Mouse (Mus musculus): ENCODE results near the gene Gm6525.
A peak's percentile ranks its signal among the peaks of the same experiment; 100 is the strongest.

The Gm6525 gene

DNA sequence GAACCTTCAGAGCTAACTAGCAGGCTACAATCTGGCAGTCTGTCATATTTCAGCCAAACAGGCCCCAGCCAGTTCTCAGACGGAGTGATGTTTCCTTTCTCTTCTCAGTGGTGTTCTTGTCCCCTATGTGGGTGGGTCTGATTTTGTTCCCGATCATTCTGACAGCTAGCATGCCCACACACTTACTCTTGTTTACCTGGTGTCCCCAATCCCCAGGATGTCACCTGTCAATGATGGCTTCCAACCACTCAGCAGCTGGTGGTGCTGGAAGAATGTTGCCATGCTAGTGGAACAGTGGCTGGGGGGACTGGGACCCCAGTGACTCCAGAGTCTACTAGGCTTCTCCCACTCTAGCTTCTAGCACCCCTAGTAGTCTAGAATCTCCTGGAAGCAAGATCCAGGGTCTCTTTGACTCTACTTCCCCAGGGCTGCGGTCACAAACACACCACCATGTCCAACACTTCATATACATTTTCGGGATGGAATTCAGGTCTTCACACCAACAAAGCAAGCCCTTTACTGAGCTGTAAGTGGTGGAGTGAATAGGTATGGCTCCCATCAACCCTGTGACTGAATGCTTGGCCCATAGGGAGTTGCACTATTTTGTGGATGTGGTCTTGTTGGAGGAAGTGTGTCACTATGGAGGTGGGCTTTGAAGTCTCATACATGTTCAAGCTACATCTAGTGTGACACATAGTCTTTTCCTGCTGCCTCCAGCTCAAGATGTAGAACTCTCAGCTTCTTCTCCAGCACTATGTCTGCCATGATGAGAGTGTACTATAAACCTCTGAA is 16.1 kb upstream of the Gm6525 start:
- Histone ChIP-seq H3K36me3 (ENCODE audit: insufficient read depth, low read length) (peaks cover 35% of the 10 kb centered on the region), H3K4me3 (replicated peaks; ENCODE audit: low read length) (no peak overlapping the region), H3K4me1 (replicated peaks; ENCODE audit: low read depth, low read length) (peaks cover 22% of the 10 kb centered on the region), H3K9me3 (ENCODE audit: low read length) (no peaks in the 10 kb centered on the region), H3K27me3 (ENCODE audit: insufficient read depth, low read length) (no peaks in the 10 kb centered on the region)
- TF ChIP-seq POU5F1 (IDR thresholded peaks at IDR 0.05; ENCODE audit: borderline replicate concordance, low read length) (no peak), CTCF (conservative IDR thresholded peaks at IDR 0.05; ENCODE audit: low read length) (no peak), NANOG (IDR thresholded peaks at IDR 0.05; ENCODE audit: borderline replicate concordance, low read length) (no peak)

DNA sequence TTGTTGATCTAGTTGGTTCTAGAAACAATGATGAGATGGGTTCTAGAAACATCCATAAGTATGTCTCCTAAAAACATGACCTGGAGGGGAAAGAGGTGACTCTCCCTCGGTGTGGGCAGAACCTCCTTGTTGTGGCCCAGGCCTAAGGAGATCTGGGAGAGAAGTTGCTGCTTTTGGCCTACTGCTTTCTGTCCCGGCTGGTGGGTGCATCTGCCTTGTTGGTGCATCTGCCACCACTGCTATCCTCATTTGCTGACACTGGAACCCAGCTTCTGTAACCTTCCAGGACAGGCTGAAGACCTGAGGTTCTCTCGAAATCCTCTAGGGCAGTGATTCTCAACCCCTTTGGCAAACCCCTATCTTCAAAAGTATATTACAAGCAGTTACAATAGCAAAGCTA is 8.5 kb upstream of the Gm6525 start:
- Histone ChIP-seq H3K9me3 (ENCODE audit: low read length) (no peaks in the 10 kb centered on the region), H3K4me3 (replicated peaks; ENCODE audit: low read length) (no peak overlapping the region), H3K36me3 (ENCODE audit: insufficient read depth, low read length) (peaks cover 72% of the 10 kb centered on the region), H3K4me1 (replicated peaks; ENCODE audit: low read depth, low read length) (no peaks in the 10 kb centered on the region), H3K27me3 (ENCODE audit: insufficient read depth, low read length) (no peaks in the 10 kb centered on the region)
- TF ChIP-seq CTCF (conservative IDR thresholded peaks at IDR 0.05; ENCODE audit: low read length) (no peak), POU5F1 (IDR thresholded peaks at IDR 0.05; ENCODE audit: borderline replicate concordance, low read length) (no peak), NANOG (IDR thresholded peaks at IDR 0.05; ENCODE audit: borderline replicate concordance, low read length) (no peak)

DNA sequence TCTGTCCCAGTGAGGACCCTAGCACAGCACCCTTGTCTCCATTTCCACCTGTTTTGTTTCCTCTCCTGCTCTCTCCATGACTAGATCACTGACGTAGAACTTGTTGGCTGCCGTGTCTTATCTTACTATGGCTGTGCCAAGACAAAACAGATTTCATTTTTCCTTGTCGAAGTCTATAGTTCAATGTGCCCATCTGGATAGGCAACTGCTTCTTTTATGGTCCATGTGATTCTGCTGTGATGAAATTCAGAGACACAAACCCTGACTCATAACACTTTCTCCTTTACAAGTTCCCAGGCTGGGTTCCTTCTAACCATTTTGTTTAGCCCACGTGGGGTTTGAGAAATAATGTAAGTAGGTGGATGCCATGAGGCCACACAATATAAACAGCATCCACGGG is 7.8 kb upstream of the Gm6525 start:
- TF ChIP-seq CTCF (conservative IDR thresholded peaks at IDR 0.05; ENCODE audit: low read length), result no peak
- TF ChIP-seq NANOG (IDR thresholded peaks at IDR 0.05; ENCODE audit: borderline replicate concordance, low read length), result no peak
- TF ChIP-seq POU5F1 (IDR thresholded peaks at IDR 0.05; ENCODE audit: borderline replicate concordance, low read length), result no peak
- Histone ChIP-seq H3K9me3 (ENCODE audit: low read length) (no peaks in the 10 kb centered on the region), H3K27me3 (ENCODE audit: insufficient read depth, low read length) (no peaks in the 10 kb centered on the region), H3K4me3 (replicated peaks; ENCODE audit: low read length) (no peak overlapping the region), H3K4me1 (replicated peaks; ENCODE audit: low read depth, low read length) (no peaks in the 10 kb centered on the region), H3K36me3 (ENCODE audit: insufficient read depth, low read length) (peaks cover 74% of the 10 kb centered on the region)

DNA sequence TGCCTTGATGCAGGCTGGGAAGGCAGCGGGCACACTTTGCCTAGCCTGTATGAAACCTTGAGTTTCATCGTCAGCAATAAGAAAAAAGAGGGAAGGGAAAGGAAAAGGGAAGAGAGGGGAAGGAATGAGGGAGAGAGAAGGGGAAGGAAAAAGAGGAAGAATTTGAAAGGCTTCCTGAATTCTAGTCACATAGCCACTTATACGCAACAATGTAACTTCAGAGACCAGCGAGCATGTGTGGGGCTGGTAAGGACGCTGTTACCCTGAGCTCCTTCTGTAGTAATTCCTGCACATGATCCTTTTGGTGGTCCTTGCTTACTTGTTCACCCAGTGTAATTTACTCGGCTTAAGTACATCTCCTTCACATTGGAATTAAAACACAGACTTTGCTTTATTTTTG is 5.0 kb upstream of the Gm6525 start:
- TF ChIP-seq POU5F1 (IDR thresholded peaks at IDR 0.05; ENCODE audit: borderline replicate concordance, low read length), result no peak
- TF ChIP-seq NANOG (IDR thresholded peaks at IDR 0.05; ENCODE audit: borderline replicate concordance, low read length), result no peak
- TF ChIP-seq CTCF (conservative IDR thresholded peaks at IDR 0.05; ENCODE audit: low read length), result no peak
- Histone ChIP-seq H3K4me1 (replicated peaks; ENCODE audit: low read depth, low read length) (peaks cover 13% of the 10 kb centered on the region), H3K27me3 (ENCODE audit: insufficient read depth, low read length) (no peaks in the 10 kb centered on the region), H3K36me3 (ENCODE audit: insufficient read depth, low read length) (peaks cover 80% of the 10 kb centered on the region), H3K4me3 (replicated peaks; ENCODE audit: low read length) (no peak overlapping the region), H3K9me3 (ENCODE audit: low read length) (no peaks in the 10 kb centered on the region)

DNA sequence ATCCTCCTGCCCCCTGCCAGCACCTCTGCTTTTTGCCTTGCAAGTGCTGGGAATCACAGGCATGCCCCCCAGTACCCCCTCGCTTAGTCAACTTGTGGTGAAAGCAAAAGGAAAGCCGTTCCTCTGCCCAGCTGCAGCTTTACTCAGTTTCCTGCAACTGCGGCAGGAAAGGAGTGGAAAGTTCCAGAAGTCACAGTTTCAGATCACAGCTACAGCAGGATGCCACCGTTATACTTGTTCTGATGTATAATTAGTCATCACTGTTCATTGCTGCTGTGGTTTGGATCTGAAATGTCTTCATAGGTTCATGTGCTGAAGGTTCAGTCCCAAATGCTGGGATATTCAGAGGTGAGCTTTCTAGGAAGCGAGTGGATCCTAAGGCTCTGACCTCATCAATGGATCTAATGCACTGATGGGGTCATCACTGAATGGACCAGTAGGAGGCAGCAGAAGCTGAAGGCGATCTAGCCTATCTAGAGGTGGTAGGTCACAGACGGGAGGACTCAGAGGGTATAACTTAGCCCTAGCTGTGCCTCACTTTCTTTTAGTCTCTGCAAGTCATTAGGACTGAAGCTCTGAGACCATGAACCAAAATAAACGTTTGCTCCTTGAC is 4.4 kb upstream of the Gm6525 start:
- H3K4me3 ChIP-seq (replicated peaks; ENCODE audit: low read length), result no peak overlapping the region
- no peaks in the 10 kb centered on the region for H3K27me3 ChIP-seq (ENCODE audit: insufficient read depth, low read length)
- peaks cover 79% of the 10 kb centered on the region for H3K36me3 ChIP-seq (ENCODE audit: insufficient read depth, low read length)
- no peaks in the 10 kb centered on the region for H3K9me3 ChIP-seq (ENCODE audit: low read length)
- H3K4me1 ChIP-seq (replicated peaks; ENCODE audit: low read depth, low read length), result peaks cover 13% of the 10 kb centered on the region
- TF ChIP-seq POU5F1 (IDR thresholded peaks at IDR 0.05; ENCODE audit: borderline replicate concordance, low read length) (no peak), CTCF (conservative IDR thresholded peaks at IDR 0.05; ENCODE audit: low read length) (peak; percentile 31; the same call in 1 of the 2 replicates), NANOG (IDR thresholded peaks at IDR 0.05; ENCODE audit: borderline replicate concordance, low read length) (no peak)

DNA sequence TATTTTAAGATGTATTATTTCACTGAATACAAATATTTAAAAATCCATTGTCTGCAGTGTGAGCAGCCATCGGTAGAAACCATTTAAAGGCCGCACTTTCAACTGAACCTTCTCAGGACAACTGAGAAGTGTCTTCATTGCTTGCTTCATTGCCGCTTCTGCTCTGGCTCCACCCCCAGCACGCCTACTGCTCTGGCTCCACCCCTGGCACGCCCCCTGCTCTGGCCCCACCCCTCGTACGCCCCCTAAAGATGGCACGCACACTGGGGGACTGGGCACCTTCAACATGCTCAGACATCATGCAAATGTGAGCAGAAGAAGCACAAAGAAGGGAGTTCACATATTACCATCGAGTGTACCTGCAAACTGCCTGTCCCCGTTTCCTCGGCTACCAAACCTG is 1.5 kb upstream of the Gm6525 start:
- TF ChIP-seq CTCF (conservative IDR thresholded peaks at IDR 0.05; ENCODE audit: low read length) (no peak), NANOG (IDR thresholded peaks at IDR 0.05; ENCODE audit: borderline replicate concordance, low read length) (no peak), POU5F1 (IDR thresholded peaks at IDR 0.05; ENCODE audit: borderline replicate concordance, low read length) (no peak)
- no peaks in the 10 kb centered on the region for H3K9me3 ChIP-seq (ENCODE audit: low read length)
- no peaks in the 10 kb centered on the region for H3K27me3 ChIP-seq (ENCODE audit: insufficient read depth, low read length)

DNA sequence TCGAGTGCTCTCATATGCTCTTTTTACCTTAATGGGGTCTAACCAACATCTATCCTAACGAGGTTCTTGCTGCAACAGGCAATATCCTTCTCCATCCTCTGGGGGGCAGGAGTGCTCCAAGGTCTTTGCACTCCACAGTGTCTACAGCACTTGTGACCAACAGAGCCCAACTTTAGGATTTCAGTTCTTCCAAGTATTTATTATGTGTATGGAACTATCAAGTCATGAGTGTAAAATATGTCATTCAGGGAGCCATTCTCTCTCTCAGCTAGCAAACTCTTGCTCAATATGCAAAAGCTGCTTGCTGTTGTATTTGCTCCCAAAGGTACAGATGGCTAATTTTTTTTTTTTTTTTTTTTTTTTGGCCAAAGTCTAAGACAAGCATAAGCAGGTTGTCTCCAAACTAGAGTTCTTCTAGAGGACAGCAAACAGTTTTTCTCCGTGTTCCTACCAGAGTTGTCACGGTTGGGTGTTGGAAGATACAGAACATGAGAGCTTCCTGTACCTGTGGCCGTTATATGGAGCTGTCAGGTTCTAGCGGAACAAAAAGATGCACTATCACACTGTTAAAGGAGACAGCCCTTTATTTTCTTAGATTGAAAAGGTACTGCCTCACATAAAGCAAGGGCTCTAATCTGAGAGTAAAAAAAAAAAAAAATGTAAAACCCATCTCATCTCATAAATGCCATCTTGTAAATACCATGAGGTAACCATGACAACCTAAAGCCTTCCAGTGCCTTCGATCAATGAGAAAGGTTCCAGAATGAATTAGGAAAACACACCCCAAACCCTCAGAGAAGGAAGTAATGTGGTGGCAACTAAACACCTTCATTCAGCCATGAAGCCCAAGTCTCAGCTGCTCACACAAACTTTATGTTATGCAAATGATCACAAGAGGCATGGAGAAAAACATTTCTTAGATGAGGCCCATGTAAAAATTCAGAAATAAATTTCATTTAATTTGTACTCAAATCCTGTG is 1.7 kb downstream of the Gm6525 start:
- peak; percentile 86 for TF ChIP-seq CTCF (conservative IDR thresholded peaks at IDR 0.05; ENCODE audit: low read length)
- TF ChIP-seq POU5F1 (IDR thresholded peaks at IDR 0.05; ENCODE audit: borderline replicate concordance, low read length), result no peak
- no peak for TF ChIP-seq NANOG (IDR thresholded peaks at IDR 0.05; ENCODE audit: borderline replicate concordance, low read length)

More for the DNA sequence above, 1.5 kb upstream of the Gm6525 start:
- peak overlapping the region; percentile 48 for H3K4me3 ChIP-seq (replicated peaks; ENCODE audit: low read length)
- peaks cover 33% of the 10 kb centered on the region for H3K4me1 ChIP-seq (replicated peaks; ENCODE audit: low read depth, low read length)
- peaks cover 75% of the 10 kb centered on the region for H3K36me3 ChIP-seq (ENCODE audit: insufficient read depth, low read length)

DNA sequence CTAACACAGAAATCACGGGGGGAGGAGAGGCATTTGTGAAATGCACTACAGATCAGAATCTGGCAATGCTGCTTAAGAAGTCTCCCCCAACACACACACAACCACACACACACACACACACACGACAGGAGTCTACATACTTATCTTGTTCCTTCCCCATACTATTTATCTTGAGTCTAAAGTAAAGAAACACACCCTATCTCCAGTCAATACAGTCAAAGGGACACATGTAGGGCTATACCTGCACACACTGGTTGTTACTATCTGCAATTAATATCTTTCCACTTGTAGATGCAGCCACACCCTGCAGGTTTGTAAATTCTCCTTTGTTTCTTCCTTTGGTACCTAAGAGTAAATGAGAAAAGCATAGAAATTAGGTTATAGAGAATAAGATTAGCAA is 3.9 kb downstream of the Gm6525 start:
- H3K9me3 ChIP-seq (ENCODE audit: low read length), result peaks cover under 1% of the 10 kb centered on the region; the same call in 1 of the 2 replicates
- TF ChIP-seq POU5F1 (IDR thresholded peaks at IDR 0.05; ENCODE audit: borderline replicate concordance, low read length) (no peak), CTCF (conservative IDR thresholded peaks at IDR 0.05; ENCODE audit: low read length) (no peak), NANOG (IDR thresholded peaks at IDR 0.05; ENCODE audit: borderline replicate concordance, low read length) (no peak)
- H3K36me3 ChIP-seq (ENCODE audit: insufficient read depth, low read length), result peaks cover 42% of the 10 kb centered on the region
- peaks cover 64% of the 10 kb centered on the region for H3K4me1 ChIP-seq (replicated peaks; ENCODE audit: low read depth, low read length)
- H3K27me3 ChIP-seq (ENCODE audit: insufficient read depth, low read length), result no peaks in the 10 kb centered on the region
- no peak overlapping the region for H3K4me3 ChIP-seq (replicated peaks; ENCODE audit: low read length)

More for the DNA sequence above, 1.7 kb downstream of the Gm6525 start:
- no peaks in the 10 kb centered on the region for H3K27me3 ChIP-seq (ENCODE audit: insufficient read depth, low read length)
- H3K4me3 ChIP-seq (replicated peaks; ENCODE audit: low read length), result no peak overlapping the region
- H3K36me3 ChIP-seq (ENCODE audit: insufficient read depth, low read length), result peaks cover 59% of the 10 kb centered on the region
- H3K9me3 ChIP-seq (ENCODE audit: low read length), result no peaks in the 10 kb centered on the region
- peaks cover 63% of the 10 kb centered on the region for H3K4me1 ChIP-seq (replicated peaks; ENCODE audit: low read depth, low read length)

All from E14TG2a.4 (cell line).